Mouse (Mus musculus) liver, postnatal 0 days (tissue): Measurements from ENCODE around the gene Ptn.

Source experiments
- CTCF ChIP-seq: sonication (generic); IDR thresholded peaks from 2 replicates; pipeline ENCODE4 v1.5.1; 2016; ENCODE audit warnings: antibody characterized with exemption, low read depth
- EP300 ChIP-seq: IDR thresholded peaks from 2 replicates; pipeline ENCODE4 v1.6.1; 2016; ENCODE audit warnings: antibody characterized with exemption, low read depth, mild to moderate bottlenecking

DNA sequence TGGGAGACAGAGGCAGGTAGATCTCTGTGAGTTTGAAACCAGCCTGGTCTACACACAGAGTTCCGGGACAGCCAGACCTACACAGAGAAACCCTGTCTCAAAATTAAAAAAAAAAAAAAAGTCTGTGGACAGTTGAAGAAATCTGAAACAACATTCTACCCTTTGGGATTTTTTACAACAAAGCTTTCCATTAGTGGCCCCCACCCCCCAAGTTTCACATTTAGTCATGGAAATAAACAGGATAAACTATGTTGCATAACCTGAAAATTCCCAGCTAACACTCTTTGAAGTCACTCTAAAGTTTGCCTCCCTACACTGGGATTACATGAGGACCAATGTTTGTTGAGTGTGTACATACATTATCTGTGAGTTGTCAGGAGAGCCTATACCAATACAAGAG lies 28.7 kb upstream of the Ptn start:
- no peak for TF ChIP-seq CTCF
- TF ChIP-seq EP300 = no peak
